Mouse (Mus musculus) limb, embryonic 15.5 days (tissue): ENCODE measurements around the gene Platr17. TPM values are rescaled to one million over a fixed set of nuclear protein-coding genes. Genes with fewer than 3 reads are reported as not detected.
"Not testable (repeated sequence)": the region's sequence is repeated elsewhere in the genome, so short reads cannot be mapped to it uniquely, and the experiment has no call there.

Source experiments
- ATAC-seq: fragments of 200-750 bp; cut with Nextera tagmentation; 2 replicates; pipeline ENCODE4 v1.8.0; 2017; ENCODE audit warnings: low read depth, moderate TSS enrichment; ENCODE audit not compliant: insufficient number of reproducible peaks, low FRiP score, low TSS enrichment
- H3K27ac ChIP-seq: fragments of 300-500 bp; sonication (generic); 2 replicates; pipeline ENCODE4 v1.5.1; 2015; ENCODE audit warnings: moderate library complexity, mild to moderate bottlenecking, inconsistent platforms
- H3K27me3 ChIP-seq: fragments of 300-500 bp; sonication (generic); 2 replicates; pipeline ENCODE4 v1.6.1; 2015; ENCODE audit warnings: inconsistent platforms
- H3K36me3 ChIP-seq: fragments of 300-500 bp; sonication (generic); 2 replicates; pipeline ENCODE4 v1.6.1; 2015; ENCODE audit warnings: inconsistent platforms
- H3K4me1 ChIP-seq: fragments of 300-500 bp; sonication (generic); 2 replicates; pipeline ENCODE4 v1.6.1; 2015; ENCODE audit warnings: inconsistent platforms
- H3K4me2 ChIP-seq: fragments of 300-500 bp; sonication (generic); 2 replicates; pipeline ENCODE4 v1.6.1; 2015; ENCODE audit warnings: mild to moderate bottlenecking, inconsistent platforms
- H3K4me3 ChIP-seq: fragments of 300-500 bp; sonication (generic); 2 replicates; pipeline ENCODE4 v1.5.1; 2015; ENCODE audit warnings: mild to moderate bottlenecking, inconsistent platforms
- H3K9ac ChIP-seq: fragments of 300-500 bp; sonication (generic); 2 replicates; pipeline ENCODE4 v1.6.1; 2015; ENCODE audit warnings: inconsistent platforms
- H3K9me3 ChIP-seq: fragments of 300-500 bp; sonication (generic); 2 replicates; pipeline ENCODE4 v1.6.1; 2016; ENCODE audit warnings: inconsistent platforms
- WGBS: fragments of 180-500 bp; shearing (Covaris S2); methylation state at CpG from one replicate; pipeline ENCODE4 v1.1.7; 2015; 5-methylcytosine and 5-hydroxymethylcytosine counted together
- polyA plus RNA-seq: library from polyadenylated mRNA; unstranded; fragments of >200 nt; fragmentation: Nextera tagmentation; extraction: Ambion mirVana; gene quantifications from 2 replicates; pipeline ENCODE4 v1.2.1, GENCODE M21; 2015

The Platr17 gene
- polyA plus RNA-seq: 0.19 and 0.30 TPM in 2 replicates

DNA sequence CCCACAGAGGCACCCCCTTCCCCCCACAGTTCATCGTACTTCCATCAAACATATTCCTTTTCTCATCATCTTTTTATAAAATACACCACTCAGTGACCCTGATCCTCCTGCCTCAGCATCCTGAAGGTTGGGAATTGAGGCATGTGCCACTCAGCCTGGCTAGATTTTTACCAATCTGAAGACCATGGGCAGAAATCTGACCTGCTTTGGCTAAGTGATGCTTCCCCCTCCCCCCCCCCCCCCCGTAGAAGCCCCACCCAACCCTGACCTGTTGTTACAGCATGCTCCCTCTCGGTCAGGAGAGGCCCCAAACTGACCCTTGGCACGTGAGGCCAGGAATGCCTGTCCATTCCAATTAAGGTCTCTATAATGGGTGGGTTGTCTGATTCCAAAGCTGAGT lies at the start of gene Platr17:
Gene Platr17, plus strand, starts transcription at position 301 of the 400 bp plus-strand sequence.
- not testable (repeated sequence) for H3K27me3 ChIP-seq, ATAC-seq, H3K9me3 ChIP-seq, H3K27ac ChIP-seq, H3K36me3 ChIP-seq, H3K4me3 ChIP-seq, H3K4me2 ChIP-seq, H3K9ac ChIP-seq
- WGBS: 50% methylated on average over 3 of the region's 4 CpGs
- H3K4me1 ChIP-seq: peaks cover 12% of the 10 kb centered on the region

- Histone ChIP-seq H3K27ac (no peak overlapping the region), H3K9me3 (no peaks in the 10 kb centered on the region)
- ATAC-seq: no peak
These were observed 47.1 kb upstream of the Platr17 start for GRCm38 (mm10) chr17:33857816-33858215.

GRCm38 (mm10) chr17:33865330-33866030 lies 39.5 kb upstream of the Platr17 start:
- Histone ChIP-seq H3K4me2 (no peak overlapping the region), H3K4me3 (no peak overlapping the region), H3K9ac (no peak overlapping the region), H3K9me3 (no peaks in the 10 kb centered on the region), H3K4me1 (no peaks in the 10 kb centered on the region), H3K27ac (no peak overlapping the region), H3K36me3 (no peaks in the 10 kb centered on the region), H3K27me3 (no peaks in the 10 kb centered on the region)
- WGBS: 34% methylated on average over 7 of the region's 9 CpGs
- no peak for ATAC-seq

More at GRCm38 (mm10) chr17:33857816-33858215, 47.1 kb upstream of the Platr17 start:
- 81% methylated on average over 4 of the region's 4 CpGs for WGBS
- H3K9ac ChIP-seq: no peak overlapping the region
- no peak overlapping the region for H3K4me2 ChIP-seq
- no peaks in the 10 kb centered on the region for H3K4me1 ChIP-seq
- no peaks in the 10 kb centered on the region for H3K27me3 ChIP-seq
- no peaks in the 10 kb centered on the region for H3K36me3 ChIP-seq
- H3K4me3 ChIP-seq: no peak overlapping the region

GRCm38 (mm10) chr17:33873537-33873936 lies 31.4 kb upstream of the Platr17 start, which contains the start of gene Gm7029:
Gene Gm7029, plus strand, starts transcription at chr17:33873837.
- not testable (repeated sequence) for H3K9ac ChIP-seq, H3K4me3 ChIP-seq, H3K27ac ChIP-seq, H3K9me3 ChIP-seq, ATAC-seq, H3K4me1 ChIP-seq, H3K27me3 ChIP-seq, H3K4me2 ChIP-seq
- WGBS: 83% methylated on average over 7 of the region's 12 CpGs
- H3K36me3 ChIP-seq: peaks cover 20% of the 10 kb centered on the region

GRCm38 (mm10) chr17:33874411-33874810 lies 30.5 kb upstream of the Platr17 start:
- Histone ChIP-seq H3K27me3 (no peaks in the 10 kb centered on the region), H3K9me3 (no peaks in the 10 kb centered on the region), H3K4me2 (no peak overlapping the region), H3K36me3 (peaks cover 24% of the 10 kb centered on the region), H3K27ac (no peak overlapping the region), H3K4me3 (no peak overlapping the region), H3K9ac (no peak overlapping the region), H3K4me1 (no peaks in the 10 kb centered on the region)
- ATAC-seq: no peak
- 87% methylated on average over 10 of the region's 11 CpGs for WGBS

GRCm38 (mm10) chr17:33875797-33876196 lies 29.1 kb upstream of the Platr17 start:
- not testable (repeated sequence) for H3K9ac ChIP-seq, H3K9me3 ChIP-seq, H3K4me1 ChIP-seq, H3K4me3 ChIP-seq, H3K27ac ChIP-seq, H3K4me2 ChIP-seq, ATAC-seq, H3K27me3 ChIP-seq
- peaks cover 27% of the 10 kb centered on the region for H3K36me3 ChIP-seq
- WGBS: 81% methylated on average over 5 of the region's 5 CpGs

GRCm38 (mm10) chr17:33884320-33884719 lies 20.6 kb upstream of the Platr17 start:
- not testable (repeated sequence) for ATAC-seq, H3K27ac ChIP-seq, H3K9ac ChIP-seq, H3K4me1 ChIP-seq, H3K4me2 ChIP-seq, H3K4me3 ChIP-seq, H3K27me3 ChIP-seq, H3K9me3 ChIP-seq
- WGBS: 89% methylated on average over 9 of the region's 11 CpGs
- peaks cover 34% of the 10 kb centered on the region for H3K36me3 ChIP-seq

GRCm38 (mm10) chr17:33887802-33888201 lies 17.1 kb upstream of the Platr17 start:
- H3K4me3 ChIP-seq, H3K9ac ChIP-seq, H3K4me2 ChIP-seq, H3K9me3 ChIP-seq, ATAC-seq, H3K27ac ChIP-seq, H3K4me1 ChIP-seq, H3K27me3 ChIP-seq: not testable (repeated sequence)
- WGBS: 53% methylated on average over 2 of the region's 2 CpGs
- H3K36me3 ChIP-seq: peaks cover 17% of the 10 kb centered on the region

GRCm38 (mm10) chr17:33888230-33888629 lies 16.7 kb upstream of the Platr17 start:
- H3K27me3 ChIP-seq, H3K27ac ChIP-seq, H3K9me3 ChIP-seq, H3K4me2 ChIP-seq, H3K4me1 ChIP-seq, H3K4me3 ChIP-seq, ATAC-seq, H3K9ac ChIP-seq: not testable (repeated sequence)
- H3K36me3 ChIP-seq: peaks cover 16% of the 10 kb centered on the region; the same call in 1 of the 2 replicates

DNA sequence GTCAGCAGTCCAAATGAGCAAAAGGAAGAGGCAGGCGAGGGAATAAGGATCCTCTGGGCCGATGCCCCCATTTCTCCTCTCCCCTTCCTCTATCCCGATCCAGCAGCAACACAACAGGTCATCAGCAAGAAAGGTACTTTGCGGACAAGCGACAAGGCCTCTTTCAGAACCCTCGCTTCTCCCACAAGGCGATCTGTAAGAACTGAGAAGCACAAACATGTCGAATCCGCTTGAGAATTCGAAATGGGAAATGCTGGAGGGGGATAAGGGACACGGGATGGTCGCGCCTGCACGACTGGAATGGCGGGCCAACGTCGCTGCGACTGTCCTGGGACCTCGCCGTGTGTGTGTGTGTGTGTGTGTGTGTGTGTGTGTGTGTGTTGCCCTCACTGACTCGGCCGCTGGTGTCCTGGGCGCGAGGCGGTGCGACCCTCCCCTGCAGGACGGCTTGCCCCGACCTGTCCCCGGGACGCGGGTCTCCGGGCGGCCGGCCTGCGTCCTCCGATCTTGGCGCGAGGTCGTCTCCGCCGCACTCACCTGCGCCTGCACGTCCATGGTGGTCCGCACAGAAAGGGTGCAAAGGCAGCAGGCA lies 14.9 kb upstream of the Platr17 start:
- H3K27me3 ChIP-seq, H3K4me1 ChIP-seq, H3K9me3 ChIP-seq, ATAC-seq: not testable (repeated sequence)
- WGBS: 0% methylated on average over 44 of the region's 44 CpGs
- H3K27ac ChIP-seq: peak overlapping the region; percentile 30; the same call in 1 of the 2 replicates
- peak overlapping the region; percentile 45 for H3K9ac ChIP-seq
- H3K4me2 ChIP-seq: peak overlapping the region; percentile 72
- peak overlapping the region; percentile 63 for H3K4me3 ChIP-seq
- H3K36me3 ChIP-seq: peaks cover 11% of the 10 kb centered on the region; the same call in 1 of the 2 replicates

- Histone ChIP-seq H3K27ac (peak within 1 kb of the TSS; percentile 30; the same call in 1 of the 2 replicates), H3K27me3 (no peaks in the 10 kb centered on the region), H3K9me3 (no peaks in the 10 kb centered on the region), H3K36me3 (peaks cover 8% of the 10 kb centered on the region; the same call in 1 of the 2 replicates), H3K4me1 (peaks cover 8% of the 10 kb centered on the region; the same call in 1 of the 2 replicates), H3K9ac (peak within 1 kb of the TSS; percentile 45), H3K4me3 (peak within 1 kb of the TSS; percentile 63), H3K4me2 (peak within 1 kb of the TSS; percentile 72)
- ATAC-seq: peak; percentile 99
- WGBS: under 1% methylated on average over 49 of the region's 49 CpGs
These were observed 14.3 kb upstream of the Platr17 start, which contains the start of gene Kifc1 for GRCm38 (mm10) chr17:33890533-33891059. Gene Kifc1, minus strand, starts transcription at chr17:33890661.

DNA sequence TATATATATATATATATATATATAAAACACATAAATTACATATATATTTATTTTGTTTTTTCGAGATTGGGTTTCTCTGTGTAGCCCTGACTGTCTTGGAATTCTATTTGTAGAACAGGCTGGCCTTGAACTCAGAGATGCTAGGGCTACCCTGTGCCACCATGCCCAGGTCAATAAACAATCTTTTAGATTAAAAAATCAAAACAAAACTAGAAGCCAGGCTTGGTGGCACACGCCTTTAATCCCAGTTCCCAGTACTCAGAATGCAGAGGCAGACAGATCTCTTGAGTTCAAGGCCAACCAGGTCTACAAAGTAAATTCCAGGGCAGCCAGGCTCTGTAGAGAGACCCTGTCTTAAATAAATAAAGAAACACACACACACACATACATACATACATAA lies 13.6 kb upstream of the Platr17 start:
- ATAC-seq: no peak
- H3K9me3 ChIP-seq: no peaks in the 10 kb centered on the region
- no peak overlapping the region for H3K27ac ChIP-seq
- WGBS: 64% methylated on average over 2 of the region's 2 CpGs
- H3K4me2 ChIP-seq: no peak overlapping the region
- H3K27me3 ChIP-seq: no peaks in the 10 kb centered on the region
- H3K9ac ChIP-seq: no peak overlapping the region
- H3K4me1 ChIP-seq: peaks cover 8% of the 10 kb centered on the region; the same call in 1 of the 2 replicates
- no peaks in the 10 kb centered on the region for H3K36me3 ChIP-seq
- no peak overlapping the region for H3K4me3 ChIP-seq
